Mouse (Mus musculus): ENCODE results near the gene Rasgef1b.

DNA sequence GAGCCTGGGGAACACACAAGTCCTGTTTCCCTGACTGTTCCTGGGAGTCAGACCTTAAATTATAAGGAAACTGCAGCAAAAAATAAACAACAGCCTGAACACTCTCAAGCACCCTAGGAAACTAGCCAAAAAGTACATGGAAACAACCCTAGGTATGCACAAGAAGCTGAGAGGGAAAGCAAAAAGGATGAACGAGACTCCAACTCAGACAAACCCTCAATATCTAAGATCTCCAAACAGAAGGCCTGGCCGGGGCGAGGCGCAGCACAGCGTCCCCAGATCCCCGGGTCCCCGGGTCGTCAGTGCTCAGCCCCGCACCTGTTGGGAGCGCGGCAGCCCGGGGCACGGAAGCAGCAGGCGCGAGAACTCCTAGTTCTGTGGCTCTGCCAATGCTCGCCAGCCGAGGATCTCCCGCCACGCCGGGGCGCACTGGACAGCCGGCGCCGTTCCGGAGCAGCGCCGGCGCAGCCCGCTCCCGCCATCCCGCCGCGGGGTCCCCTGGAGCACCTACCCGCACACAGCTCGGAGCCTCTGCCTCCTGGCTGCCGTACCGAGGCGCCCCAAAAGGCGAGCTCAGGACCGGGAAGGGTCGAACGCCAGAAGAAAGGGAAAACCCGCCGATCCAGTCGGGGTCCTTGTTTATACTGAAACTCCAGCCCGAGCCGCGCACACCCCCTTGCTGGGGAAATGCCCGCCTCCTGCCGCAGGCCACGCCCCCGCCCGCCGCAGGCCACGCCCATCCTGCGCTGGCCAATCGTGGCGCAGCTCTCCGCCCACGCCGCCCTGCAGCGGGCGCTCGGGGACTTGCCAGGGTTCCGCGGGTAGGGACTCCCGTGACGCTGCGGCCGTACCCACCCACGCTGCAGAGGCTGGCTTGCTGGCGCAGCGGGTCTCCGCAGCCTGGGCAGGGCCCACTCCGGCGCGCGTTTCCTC, 476.4 kb downstream of the Rasgef1b start:
- TF ChIP-seq CTCF (IDR thresholded peaks at IDR 0.05; ENCODE audit: borderline replicate concordance, control insufficient read depth, extremely low read depth, insufficient read depth, low read length, poor library complexity) (peak; percentile 72; the same call in 1 of the 2 replicates), POLR2A (IDR thresholded peaks at IDR 0.05; ENCODE audit: control insufficient read depth, extremely low read depth, insufficient read depth, low read length, poor library complexity) (peak; percentile 42; the same call in 1 of the 2 replicates)
